Mouse (Mus musculus): ENCODE results near the gene Filip1l. TPM values are rescaled to one million over a fixed set of nuclear protein-coding genes. Genes with fewer than 3 reads are reported as not detected.
A peak's percentile ranks its signal among the peaks of the same experiment; 100 is the strongest.

The Filip1l gene
- polyA plus RNA-seq, 1 experiment from 2014 or later: 4.2 TPM

- Histone ChIP-seq H3K4me3 (no peak overlapping the region), H3K4me2 (no peak overlapping the region), H3K36me3 (no peaks in the 10 kb centered on the region), H3K4me1 (replicated peaks) (peaks cover 5% of the 10 kb centered on the region), H3K27me3 (no peaks in the 10 kb centered on the region), H3K9me3 (no peaks in the 10 kb centered on the region), H3K9ac (no peak overlapping the region), H3K27ac (replicated peaks) (no peak overlapping the region)
- 0 out of 2 replicates have a peak, but pooled peaks have one; percentile 24 for ATAC-seq (ENCODE audit: low read depth)
- WGBS: 62% methylated on average over 6 of the region's 6 CpGs
Measured at GRCm38 (mm10) chr16:57482264-57482663, 129.4 kb downstream of the Filip1l start.

- no peak for ATAC-seq (ENCODE audit: low read depth)
- no peak overlapping the region for H3K4me3 ChIP-seq
- H3K4me2 ChIP-seq: no peak overlapping the region
- H3K9me3 ChIP-seq: no peaks in the 10 kb centered on the region
- H3K27ac ChIP-seq (replicated peaks): no peak overlapping the region
- peaks cover 5% of the 10 kb centered on the region for H3K4me1 ChIP-seq (replicated peaks)
- no peaks in the 10 kb centered on the region for H3K36me3 ChIP-seq
- WGBS: 74% methylated on average over 4 of the region's 4 CpGs
- no peaks in the 10 kb centered on the region for H3K27me3 ChIP-seq
- H3K9ac ChIP-seq: no peak overlapping the region
Measured at GRCm38 (mm10) chr16:57482911-57483310, 130.0 kb downstream of the Filip1l start.

GRCm38 (mm10) chr16:57483503-57483902 lies 130.6 kb downstream of the Filip1l start:
- no peaks in the 10 kb centered on the region for H3K9me3 ChIP-seq
- H3K4me2 ChIP-seq: no peak overlapping the region
- H3K27ac ChIP-seq (replicated peaks): no peak overlapping the region
- no peak overlapping the region for H3K9ac ChIP-seq
- no peaks in the 10 kb centered on the region for H3K36me3 ChIP-seq
- H3K4me1 ChIP-seq (replicated peaks): peaks cover 5% of the 10 kb centered on the region
- WGBS: 92% methylated on average over 2 of the region's 2 CpGs
- ATAC-seq (ENCODE audit: low read depth): no peak
- no peaks in the 10 kb centered on the region for H3K27me3 ChIP-seq
- no peak overlapping the region for H3K4me3 ChIP-seq

DNA sequence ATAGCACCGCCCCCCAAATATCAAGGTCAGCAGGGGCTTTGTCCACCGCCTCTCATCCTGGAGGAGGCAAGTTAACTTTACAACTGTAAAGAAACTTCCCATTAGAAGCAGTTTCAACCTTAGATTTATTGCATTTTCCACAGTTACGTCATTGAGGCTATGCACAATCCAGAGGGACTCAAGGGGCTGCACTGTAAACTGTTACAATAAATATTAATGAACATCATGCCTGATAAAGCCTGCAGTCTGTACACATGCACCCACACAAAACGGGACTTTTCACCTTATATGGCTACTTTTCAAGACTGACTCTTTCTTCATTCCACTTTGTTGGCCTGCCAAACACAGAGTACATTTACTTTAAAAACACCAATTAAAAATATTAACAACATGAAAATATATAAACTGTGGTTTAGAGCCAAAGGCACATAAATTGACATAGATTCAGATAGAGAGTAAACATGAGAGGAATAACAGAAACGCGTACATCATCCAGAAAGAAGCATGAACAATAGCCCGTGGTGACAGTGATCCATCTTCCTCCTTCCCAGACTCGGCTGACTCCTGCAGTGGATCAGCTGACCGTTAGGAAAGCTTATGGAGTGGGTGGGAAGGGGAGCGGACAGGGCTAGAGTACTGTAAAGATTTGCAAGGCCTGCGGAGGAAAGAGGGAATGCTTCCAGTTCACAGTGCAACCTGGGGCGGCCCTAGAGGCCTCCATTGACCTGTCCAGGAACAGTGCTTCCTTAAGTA lies 131.3 kb downstream of the Filip1l start:
- no peaks in the 10 kb centered on the region for H3K27me3 ChIP-seq
- ATAC-seq (ENCODE audit: low read depth): peak; percentile 28; the same call in 1 of the 2 replicates
- H3K4me2 ChIP-seq: no peak overlapping the region
- H3K9ac ChIP-seq: no peak overlapping the region
- H3K27ac ChIP-seq (replicated peaks): no peak overlapping the region
- H3K4me1 ChIP-seq (replicated peaks): peaks cover 5% of the 10 kb centered on the region
- H3K9me3 ChIP-seq: no peaks in the 10 kb centered on the region
- no peaks in the 10 kb centered on the region for H3K36me3 ChIP-seq
- WGBS: 49% methylated on average over 12 of the region's 12 CpGs
- no peak overlapping the region for H3K4me3 ChIP-seq

DNA sequence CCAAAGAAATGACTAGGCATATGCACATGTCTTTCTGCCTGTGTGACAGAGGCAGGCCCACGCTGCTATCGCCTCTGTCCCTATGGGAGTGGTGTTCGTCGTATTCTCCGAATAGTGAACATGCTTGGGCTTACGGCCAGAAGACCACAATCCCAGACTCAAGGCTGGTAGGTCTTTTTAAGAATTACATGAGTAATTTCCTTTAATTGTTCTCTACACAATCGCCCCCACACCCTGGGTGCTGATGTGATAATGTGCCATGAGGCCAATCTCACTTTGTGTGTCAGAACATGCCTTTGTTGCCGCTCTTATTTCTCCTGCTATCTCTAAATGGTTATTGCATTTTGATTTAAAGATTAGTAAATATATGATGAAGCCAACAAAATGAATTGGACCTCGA lies 132.4 kb downstream of the Filip1l start:
- Histone ChIP-seq H3K36me3 (no peaks in the 10 kb centered on the region), H3K9ac (no peak overlapping the region), H3K9me3 (no peaks in the 10 kb centered on the region), H3K4me2 (no peak overlapping the region), H3K4me3 (no peak overlapping the region), H3K27me3 (no peaks in the 10 kb centered on the region), H3K27ac (replicated peaks) (no peak overlapping the region), H3K4me1 (replicated peaks) (peaks cover 5% of the 10 kb centered on the region)
- no peak for ATAC-seq (ENCODE audit: low read depth)
- WGBS: 61% methylated on average over 9 of the region's 9 CpGs

DNA sequence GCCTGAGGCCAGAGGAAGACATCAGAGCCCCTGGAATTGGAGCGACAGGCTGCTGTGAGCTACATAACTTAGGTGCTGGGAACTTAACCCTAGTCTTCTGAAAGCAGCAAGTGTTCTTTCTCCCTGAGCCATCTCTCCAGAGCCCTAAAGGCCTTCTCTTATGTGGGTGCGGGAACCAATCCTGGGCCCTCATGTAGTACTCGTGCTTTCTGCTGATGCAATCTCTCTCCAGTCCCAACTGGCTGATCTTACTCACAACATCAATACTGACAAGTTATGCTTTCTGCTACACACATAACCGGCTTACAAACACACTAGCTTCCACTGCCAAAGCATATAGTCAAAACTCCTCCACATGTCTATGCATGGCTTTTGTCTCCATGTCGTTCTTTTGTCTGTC lies 133.4 kb downstream of the Filip1l start:
- Histone ChIP-seq H3K4me2 (no peak overlapping the region), H3K4me3 (no peak overlapping the region), H3K36me3 (no peaks in the 10 kb centered on the region), H3K27me3 (no peaks in the 10 kb centered on the region), H3K27ac (replicated peaks) (no peak overlapping the region), H3K9me3 (no peaks in the 10 kb centered on the region), H3K9ac (no peak overlapping the region), H3K4me1 (replicated peaks) (peaks cover 5% of the 10 kb centered on the region)
- 93% methylated on average over 5 of the region's 5 CpGs for WGBS
- no peak for ATAC-seq (ENCODE audit: low read depth)

DNA sequence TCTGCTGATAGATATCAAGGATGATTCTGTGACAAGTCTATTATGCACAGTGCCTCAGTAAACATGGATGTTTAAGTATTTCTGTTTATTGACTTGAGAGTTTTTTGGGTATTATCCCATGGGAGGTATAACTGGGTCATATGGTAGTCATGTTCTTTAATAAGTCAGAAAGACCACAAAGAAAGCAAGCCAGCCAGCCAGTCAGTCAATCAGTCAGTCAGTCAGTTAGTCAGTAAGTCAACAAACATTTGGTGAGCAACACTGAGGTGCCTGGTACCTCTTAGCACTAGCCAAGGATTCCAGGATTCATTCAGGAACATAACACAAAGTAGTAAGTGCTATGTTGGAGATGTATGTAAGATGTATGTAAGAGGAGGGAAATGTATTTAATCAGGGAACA lies 135.8 kb downstream of the Filip1l start:
- Histone ChIP-seq H3K36me3 (no peaks in the 10 kb centered on the region), H3K4me3 (no peak overlapping the region), H3K9me3 (no peaks in the 10 kb centered on the region), H3K4me1 (replicated peaks) (peaks cover 5% of the 10 kb centered on the region), H3K4me2 (no peak overlapping the region), H3K27ac (replicated peaks) (no peak overlapping the region), H3K9ac (no peak overlapping the region), H3K27me3 (no peaks in the 10 kb centered on the region)
- ATAC-seq (ENCODE audit: low read depth): no peak

DNA sequence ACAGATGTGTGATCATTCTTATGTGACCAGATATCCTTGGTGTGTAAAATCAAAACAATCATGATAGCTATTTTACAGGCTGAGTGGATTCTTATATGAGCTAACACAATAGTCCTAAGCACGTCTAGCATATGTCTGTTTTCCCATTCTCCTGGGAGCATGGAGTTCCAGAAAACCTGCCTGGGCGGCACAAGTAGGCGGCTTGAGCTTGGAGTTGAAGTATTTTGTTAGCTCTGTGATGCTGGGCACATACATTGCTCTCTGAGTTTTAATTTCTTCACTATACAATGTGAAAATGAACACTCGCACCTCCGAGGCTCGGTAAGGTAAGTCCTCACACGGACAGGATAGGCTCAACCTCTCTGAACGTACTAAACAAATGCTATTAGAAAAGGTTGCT lies 137.8 kb downstream of the Filip1l start:
- H3K36me3 ChIP-seq: no peaks in the 10 kb centered on the region
- no peak overlapping the region for H3K4me2 ChIP-seq
- H3K9ac ChIP-seq: no peak overlapping the region
- WGBS: 87% methylated on average over 8 of the region's 8 CpGs
- no peak for ATAC-seq (ENCODE audit: low read depth)
- no peak overlapping the region for H3K4me3 ChIP-seq
- no peaks in the 10 kb centered on the region for H3K4me1 ChIP-seq (replicated peaks)
- H3K27ac ChIP-seq (replicated peaks): no peak overlapping the region
- H3K9me3 ChIP-seq: no peaks in the 10 kb centered on the region
- H3K27me3 ChIP-seq: no peaks in the 10 kb centered on the region

DNA sequence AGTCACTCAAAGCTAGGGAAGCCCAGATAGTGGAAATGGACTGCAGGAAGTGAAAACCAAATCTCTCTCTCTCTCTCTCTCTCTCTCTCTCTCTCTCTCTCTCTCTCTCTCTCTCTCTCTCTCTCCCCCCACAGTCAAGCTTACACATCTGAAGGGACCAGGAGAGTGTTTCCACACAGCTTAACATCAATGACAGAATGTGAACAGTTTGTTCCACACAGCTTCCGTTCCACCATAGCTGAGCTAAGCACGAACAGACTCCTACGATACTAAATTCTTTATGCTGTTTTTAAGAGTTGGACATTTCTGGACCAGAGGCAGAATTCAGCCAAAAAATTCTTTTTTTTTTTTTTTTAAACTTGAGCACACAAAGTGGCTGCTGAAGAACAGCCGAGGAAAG lies 139.0 kb downstream of the Filip1l start:
- no peak for ATAC-seq (ENCODE audit: low read depth)
- no peaks in the 10 kb centered on the region for H3K9me3 ChIP-seq
- H3K4me2 ChIP-seq: no peak overlapping the region
- H3K27me3 ChIP-seq: no peaks in the 10 kb centered on the region
- H3K27ac ChIP-seq (replicated peaks): no peak overlapping the region
- H3K9ac ChIP-seq: no peak overlapping the region
- H3K36me3 ChIP-seq: no peaks in the 10 kb centered on the region
- WGBS: 97% methylated on average over 4 of the region's 4 CpGs
- peaks cover 8% of the 10 kb centered on the region for H3K4me1 ChIP-seq (replicated peaks)
- no peak overlapping the region for H3K4me3 ChIP-seq

DNA sequence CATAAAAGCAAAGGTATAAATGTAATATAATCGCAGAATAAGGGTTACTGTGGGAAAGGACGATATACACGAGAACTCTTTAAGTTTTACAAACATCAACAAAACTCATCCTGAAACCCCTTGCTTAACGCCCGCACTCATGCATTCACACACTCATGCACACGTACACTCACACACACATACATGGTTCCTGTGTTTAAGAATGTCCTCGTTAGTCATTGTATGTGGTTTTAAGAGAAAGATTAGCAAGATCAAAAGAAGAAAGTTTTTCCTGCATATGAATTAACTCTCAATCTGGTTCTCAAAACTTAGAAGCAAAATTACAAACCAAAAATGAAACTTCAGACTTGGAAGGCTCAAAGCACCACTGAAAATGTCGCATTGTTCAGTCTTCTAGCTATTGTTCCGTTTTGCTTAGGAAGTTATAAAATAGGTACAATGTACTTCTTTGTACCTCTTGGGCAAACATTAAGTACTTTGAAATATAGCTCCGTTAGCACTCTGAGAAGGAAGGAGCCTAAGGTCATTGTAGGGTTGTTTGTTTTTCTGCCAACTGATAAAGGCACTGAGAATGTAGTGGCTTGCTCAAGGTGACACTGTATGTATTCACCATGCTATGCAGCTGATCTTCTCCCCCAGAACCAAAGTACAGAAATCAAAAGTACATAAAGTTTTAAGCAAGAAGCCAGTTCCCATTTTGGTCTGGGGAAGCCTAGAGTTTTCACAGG lies 142.7 kb downstream of the Filip1l start:
- Histone ChIP-seq H3K4me3 (no peak overlapping the region), H3K27me3 (no peaks in the 10 kb centered on the region), H3K4me1 (replicated peaks) (peaks cover 14% of the 10 kb centered on the region), H3K27ac (replicated peaks) (no peak overlapping the region), H3K4me2 (no peak overlapping the region), H3K36me3 (no peaks in the 10 kb centered on the region), H3K9me3 (no peaks in the 10 kb centered on the region), H3K9ac (no peak overlapping the region)
- no peak for ATAC-seq (ENCODE audit: low read depth)
- 83% methylated on average over 10 of the region's 10 CpGs for WGBS

DNA sequence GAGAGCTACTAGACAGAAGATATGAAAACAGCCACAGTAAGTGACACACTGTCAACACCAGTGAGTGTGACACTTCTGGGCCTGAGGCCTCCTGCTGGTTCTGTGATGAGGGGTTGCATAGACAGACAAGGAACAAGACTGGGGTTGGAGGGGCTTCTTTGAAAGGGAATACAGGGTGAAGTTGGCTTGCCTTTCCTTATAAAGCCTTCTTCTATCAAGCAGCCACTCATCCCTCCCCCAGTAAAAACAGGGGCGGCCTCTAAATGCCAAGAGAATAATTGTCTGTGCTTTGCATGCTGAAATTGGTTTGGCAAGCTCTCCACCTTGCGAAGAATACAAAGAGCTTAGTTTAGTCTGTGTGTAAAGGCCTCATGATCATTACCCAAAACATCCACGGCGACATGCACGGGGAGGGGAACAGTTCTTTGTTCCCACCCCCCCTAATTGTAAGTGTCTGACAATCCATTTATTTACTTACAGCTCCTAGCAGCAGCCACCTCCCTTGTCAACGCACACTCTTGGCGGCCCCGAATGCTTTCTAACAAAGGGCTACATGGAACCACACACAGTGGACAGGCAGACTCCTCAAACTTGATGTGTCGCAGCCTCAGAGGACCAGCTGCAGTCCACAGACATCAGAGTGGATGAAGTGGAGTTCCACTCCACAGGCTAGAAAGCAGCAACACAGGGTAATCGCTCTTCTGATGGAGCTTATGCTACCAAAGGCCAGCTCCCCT lies 143.7 kb downstream of the Filip1l start:
- peaks cover 20% of the 10 kb centered on the region for H3K4me1 ChIP-seq (replicated peaks)

DNA sequence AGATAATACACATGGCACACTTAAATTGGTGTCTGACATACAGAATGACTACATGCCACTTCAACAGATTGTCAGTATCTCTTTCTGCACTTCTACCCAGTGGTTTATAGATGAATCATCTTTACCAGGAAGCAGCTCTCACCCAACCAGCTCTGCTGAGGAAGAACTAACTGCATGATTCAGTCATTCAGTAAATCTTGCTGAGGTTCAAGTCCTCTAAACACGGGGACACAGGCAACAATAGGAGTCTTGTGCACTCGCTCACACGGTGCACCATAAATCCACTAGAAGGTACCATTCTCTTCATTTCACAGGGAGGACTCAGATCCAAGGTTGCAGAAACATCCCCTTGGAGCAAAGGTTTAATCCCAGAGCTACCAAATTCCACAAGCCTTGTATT lies 148.0 kb downstream of the Filip1l start:
- no peak overlapping the region for H3K9ac ChIP-seq
- no peak overlapping the region for H3K4me2 ChIP-seq
- H3K4me3 ChIP-seq: no peak overlapping the region
- no peaks in the 10 kb centered on the region for H3K9me3 ChIP-seq
- 9% methylated on average over 3 of the region's 3 CpGs for WGBS
- ATAC-seq (ENCODE audit: low read depth): no peak
- no peaks in the 10 kb centered on the region for H3K36me3 ChIP-seq
- peaks cover 24% of the 10 kb centered on the region for H3K4me1 ChIP-seq (replicated peaks)
- H3K27ac ChIP-seq (replicated peaks): no peak overlapping the region
- no peaks in the 10 kb centered on the region for H3K27me3 ChIP-seq

More for the DNA sequence above, 143.7 kb downstream of the Filip1l start:
- H3K27me3 ChIP-seq: no peaks in the 10 kb centered on the region
- ATAC-seq (ENCODE audit: low read depth): peak; percentile 85
- 0 out of 2 replicates have a peak overlapping the region, but pooled peaks have one; percentile 24 for H3K27ac ChIP-seq (replicated peaks)
- H3K36me3 ChIP-seq: no peaks in the 10 kb centered on the region
- no peak overlapping the region for H3K9ac ChIP-seq
- no peak overlapping the region for H3K4me3 ChIP-seq
- H3K4me2 ChIP-seq: no peak overlapping the region
- H3K9me3 ChIP-seq: no peaks in the 10 kb centered on the region
- WGBS: 29% methylated on average over 10 of the region's 10 CpGs

Measured in neural tube, embryonic 13.5 days (tissue).